Mouse (Mus musculus) stomach, embryonic 16.5 days (tissue): ENCODE measurements around the gene Tctex1d2. TPM values are rescaled to one million over a fixed set of nuclear protein-coding genes. Genes with fewer than 3 reads are reported as not detected.

Experiments used
- ATAC-seq: fragments of 200-750 bp; cut with Nextera tagmentation; 2 replicates; pipeline ENCODE4 v1.8.0; 2017; ENCODE audit warnings: moderate number of reproducible peaks, moderate TSS enrichment; ENCODE audit not compliant: insufficient read depth, low FRiP score
- H3K27ac ChIP-seq: fragments of 300-500 bp; sonication (generic); 2 replicates; pipeline ENCODE4 v1.5.1; 2014; ENCODE audit warnings: low read length
- H3K27me3 ChIP-seq: fragments of 300-500 bp; sonication (generic); 2 replicates; pipeline ENCODE4 v1.6.1; 2014; ENCODE audit warnings: low read length, control low read depth, mixed read lengths; ENCODE audit not compliant: control insufficient read depth, insufficient read depth
- H3K36me3 ChIP-seq: fragments of 300-500 bp; sonication (generic); 2 replicates; pipeline ENCODE4 v1.6.1; 2014; ENCODE audit warnings: low read length; ENCODE audit not compliant: control insufficient read depth, insufficient read depth
- H3K4me1 ChIP-seq: fragments of 300-500 bp; sonication (generic); 2 replicates; pipeline ENCODE4 v1.6.1; 2014; ENCODE audit warnings: low read length, control low read depth, mixed read lengths; ENCODE audit not compliant: control insufficient read depth, insufficient read depth
- H3K4me2 ChIP-seq: fragments of 300-500 bp; sonication (generic); 2 replicates; pipeline ENCODE4 v1.6.1; 2014; ENCODE audit warnings: low read depth, low read length, mixed read lengths
- H3K4me3 ChIP-seq: fragments of 300-500 bp; sonication (generic); replicated peaks from 2 replicates; pipeline ENCODE4 v1.5.1; 2014; ENCODE audit warnings: mild to moderate bottlenecking, low read length
- H3K9ac ChIP-seq: fragments of 300-500 bp; sonication (generic); 2 replicates; pipeline ENCODE4 v1.6.1; 2014; ENCODE audit warnings: low read length
- H3K9me3 ChIP-seq: fragments of 300-500 bp; sonication (generic); replicated peaks from 2 replicates; pipeline ENCODE4 v1.6.1; 2016; ENCODE audit warnings: low read length, control low read depth; ENCODE audit not compliant: control insufficient read depth
- WGBS: fragments of 180-500 bp; shearing (Covaris S2); extraction: QIAGEN DNeasy Blood & Tissue Kit; methylation state at CpG from one replicate; pipeline ENCODE4 v1.1.7; 2014; 5-methylcytosine and 5-hydroxymethylcytosine counted together
- polyA plus RNA-seq: library from polyadenylated mRNA; unstranded; fragments of >200 nt; fragmentation: Nextera tagmentation; extraction: Ambion mirVana; gene quantifications from 2 replicates; pipeline ENCODE4 v1.2.1, GENCODE M21; 2015

Tctex1d2 gene
- polyA plus RNA-seq, 1 experiment from 2014 or later, result 24.5 TPM

DNA sequence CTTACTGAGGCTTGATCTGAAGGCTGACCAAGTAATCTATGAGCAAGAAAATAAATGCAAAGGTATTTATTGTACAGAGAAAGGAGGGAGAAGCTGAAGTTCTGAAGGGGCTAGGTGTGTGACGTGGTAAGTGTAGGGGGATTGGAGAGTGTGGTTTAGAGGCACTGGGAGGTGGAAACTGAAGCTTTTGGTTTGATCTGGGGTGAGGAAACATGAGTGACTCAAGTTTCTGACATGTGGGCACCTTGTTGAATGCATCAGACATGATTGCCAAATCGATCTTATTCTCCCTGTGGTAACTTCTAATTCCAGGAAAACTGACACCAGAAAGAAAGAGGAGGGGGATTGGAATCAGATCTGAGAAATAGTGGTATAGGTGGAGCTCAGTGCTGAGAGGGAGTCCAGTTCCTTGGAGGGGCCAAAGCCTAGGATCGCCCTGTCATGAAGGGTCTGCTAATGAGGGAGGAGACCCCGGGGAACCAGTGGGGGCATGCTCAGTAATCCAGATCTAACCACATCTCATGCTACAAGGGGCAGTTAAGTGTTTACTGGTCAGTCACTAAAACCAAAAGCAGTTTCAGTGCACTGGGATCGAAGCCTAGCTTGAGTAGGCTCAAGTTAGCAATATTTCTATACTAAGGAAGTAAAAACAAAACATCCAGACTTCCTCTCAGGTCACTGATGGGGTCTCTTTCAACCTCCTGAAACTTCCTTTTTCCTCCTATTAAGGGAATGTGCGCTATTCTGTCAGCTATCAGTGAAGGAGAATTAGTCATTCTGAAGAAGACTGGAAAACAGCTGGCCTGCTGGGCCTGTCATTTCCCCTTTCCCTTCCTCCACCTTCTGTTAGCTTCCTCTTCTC, 23.6 kb upstream of the Tctex1d2 start:
- Histone ChIP-seq H3K4me3 (no peak overlapping the region), H3K9ac (no peak overlapping the region), H3K27me3 (no peaks in the 10 kb centered on the region), H3K4me1 (no peaks in the 10 kb centered on the region), H3K27ac (peak overlapping the region; percentile 22; the same call in 1 of the 2 replicates), H3K9me3 (no peaks in the 10 kb centered on the region), H3K4me2 (no peak overlapping the region), H3K36me3 (peaks cover 8% of the 10 kb centered on the region; the same call in 1 of the 2 replicates)
- WGBS, result 62% methylated on average over 6 of the region's 6 CpGs
- ATAC-seq, result no peak

DNA sequence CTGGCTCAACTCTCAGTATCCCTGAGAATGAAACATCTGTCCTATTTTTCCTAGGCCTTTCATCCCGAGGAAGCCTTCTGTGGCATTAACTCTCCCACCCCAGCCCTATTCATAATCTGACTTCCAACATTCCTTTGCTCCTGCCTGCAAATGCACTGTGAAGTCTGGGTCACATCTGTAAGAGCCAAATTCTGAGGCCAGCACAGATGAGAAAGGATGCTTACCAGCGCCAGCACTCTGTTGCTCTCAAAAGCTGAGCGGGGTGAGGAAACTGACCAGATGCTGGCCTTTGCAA, 23.0 kb upstream of the Tctex1d2 start:
- peak overlapping the region; percentile 22; the same call in 1 of the 2 replicates for H3K27ac ChIP-seq
- H3K4me2 ChIP-seq, result no peak overlapping the region
- H3K36me3 ChIP-seq, result peaks cover 8% of the 10 kb centered on the region; the same call in 1 of the 2 replicates
- H3K9ac ChIP-seq, result no peak overlapping the region
- ATAC-seq, result no peak
- H3K27me3 ChIP-seq, result no peaks in the 10 kb centered on the region
- no peak overlapping the region for H3K4me3 ChIP-seq
- WGBS, result 46% methylated on average over 3 of the region's 3 CpGs
- H3K9me3 ChIP-seq, result no peaks in the 10 kb centered on the region
- H3K4me1 ChIP-seq, result no peaks in the 10 kb centered on the region

DNA sequence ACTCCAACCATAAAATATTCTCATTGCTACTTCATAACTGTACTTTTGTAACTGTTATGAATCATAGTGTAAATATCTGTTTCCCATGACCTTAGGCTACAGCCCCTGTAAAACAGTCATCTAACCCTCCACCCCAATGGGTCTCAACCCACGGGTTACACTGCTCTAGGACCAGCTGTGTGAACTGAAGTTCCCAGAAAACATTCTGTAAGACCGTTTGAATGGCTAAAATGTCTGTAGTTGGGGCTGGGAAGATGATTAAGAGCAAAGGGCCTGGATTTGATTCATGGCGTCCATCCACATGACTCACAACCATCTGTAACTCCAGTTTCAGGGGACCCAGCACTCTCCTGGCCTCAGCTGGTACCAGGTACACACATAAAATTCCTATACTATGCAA, 21.3 kb upstream of the Tctex1d2 start:
- H3K9me3 ChIP-seq, result no peaks in the 10 kb centered on the region
- ATAC-seq, result no peak

DNA sequence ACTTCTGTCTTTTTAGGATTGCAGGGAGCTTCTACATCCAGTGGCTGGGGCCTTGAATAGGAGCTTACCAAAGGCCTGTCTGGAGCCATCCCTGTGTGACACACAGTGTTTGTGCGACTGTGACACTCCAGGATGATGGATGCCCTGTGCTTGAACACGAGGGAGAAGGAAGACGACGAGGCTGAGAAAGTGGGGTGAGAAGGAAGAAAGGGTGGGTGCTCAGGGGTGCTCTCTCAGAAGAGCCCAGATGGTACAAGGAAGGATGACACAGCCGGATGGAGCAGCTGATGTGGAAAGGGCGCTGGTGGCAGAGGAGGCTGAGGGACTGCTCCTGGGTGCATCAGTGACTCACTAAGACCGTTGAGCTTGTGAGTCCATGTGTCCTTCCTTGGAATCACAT, 19.2 kb upstream of the Tctex1d2 start, which contains the start of gene Tm4sf19:
Tm4sf19 (plus strand) TSS at position 240 of the 400 bp plus-strand sequence.
- Histone ChIP-seq H3K27ac (no peak within 1 kb of the TSS), H3K36me3 (no peaks in the 10 kb centered on the region), H3K9me3 (no peaks in the 10 kb centered on the region), H3K4me3 (no peak within 1 kb of the TSS), H3K9ac (no peak within 1 kb of the TSS), H3K4me1 (no peaks in the 10 kb centered on the region), H3K4me2 (no peak within 1 kb of the TSS), H3K27me3 (no peaks in the 10 kb centered on the region)
- WGBS, result 57% methylated on average over 7 of the region's 7 CpGs
- no peak for ATAC-seq

More for the DNA sequence above, 21.3 kb upstream of the Tctex1d2 start:
- Histone ChIP-seq H3K4me2 (no peak overlapping the region), H3K27me3 (no peaks in the 10 kb centered on the region), H3K4me1 (no peaks in the 10 kb centered on the region), H3K36me3 (peaks cover 1% of the 10 kb centered on the region; the same call in 1 of the 2 replicates), H3K27ac (no peak overlapping the region), H3K4me3 (no peak overlapping the region), H3K9ac (no peak overlapping the region)
- WGBS, result 73% methylated on average over 3 of the region's 3 CpGs

DNA sequence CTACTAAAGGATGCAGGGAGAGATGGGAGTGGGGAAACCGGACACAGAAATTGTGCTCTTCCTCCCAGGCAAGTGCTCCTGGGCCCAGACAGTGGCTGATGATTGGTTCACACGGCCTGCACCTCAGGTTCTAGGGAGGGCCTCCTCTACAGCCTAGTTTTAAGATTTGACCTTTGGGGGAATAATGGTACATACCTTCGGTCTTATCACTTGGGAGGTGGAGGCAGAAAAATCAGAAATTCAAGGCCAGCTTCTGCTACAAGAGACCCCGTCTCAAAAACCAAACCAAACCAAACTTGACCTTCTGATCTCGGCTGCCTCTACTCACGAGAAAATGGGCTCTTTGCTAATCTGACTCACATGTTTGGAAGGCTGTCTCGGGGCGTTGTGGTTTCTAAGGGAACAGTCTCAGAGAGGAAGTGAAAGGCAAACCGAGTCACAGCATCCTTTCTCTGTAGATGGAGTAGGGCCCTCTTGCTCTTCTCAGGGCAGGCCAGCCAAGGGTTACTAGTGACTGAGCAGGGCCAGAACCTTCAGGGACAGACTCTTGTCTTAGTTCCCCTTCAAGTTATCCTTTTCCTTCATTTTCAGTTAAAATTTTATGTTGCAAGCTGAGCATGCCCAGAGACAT, 18.1 kb upstream of the Tctex1d2 start:
- H3K27ac ChIP-seq, result no peak overlapping the region
- WGBS, result 63% methylated on average over 9 of the region's 9 CpGs
- no peaks in the 10 kb centered on the region for H3K9me3 ChIP-seq
- H3K4me3 ChIP-seq, result no peak overlapping the region
- no peaks in the 10 kb centered on the region for H3K4me1 ChIP-seq
- no peaks in the 10 kb centered on the region for H3K36me3 ChIP-seq
- no peak overlapping the region for H3K9ac ChIP-seq
- no peaks in the 10 kb centered on the region for H3K27me3 ChIP-seq
- no peak overlapping the region for H3K4me2 ChIP-seq
- ATAC-seq, result no peak

DNA sequence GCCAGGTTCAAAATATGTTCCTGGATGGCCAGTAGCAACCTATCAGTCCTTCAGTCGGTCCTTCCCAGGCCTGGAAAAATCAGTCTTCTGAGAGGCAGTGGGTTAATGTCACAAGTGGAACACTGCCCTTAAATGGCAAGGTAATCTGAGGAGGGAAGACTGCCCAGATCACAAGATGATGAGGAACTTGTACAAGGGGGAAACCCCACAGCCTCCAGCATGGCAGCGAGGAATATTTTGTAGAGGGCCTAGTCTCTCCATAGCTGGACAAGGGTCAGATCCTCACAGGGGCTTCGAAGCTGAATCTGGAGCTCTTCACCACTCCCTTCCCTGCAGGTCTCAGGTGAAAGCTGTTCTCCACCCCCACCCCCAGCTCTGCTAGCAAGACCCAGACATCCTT, 16.7 kb upstream of the Tctex1d2 start:
- H3K4me2 ChIP-seq, result no peak overlapping the region
- no peaks in the 10 kb centered on the region for H3K36me3 ChIP-seq
- no peaks in the 10 kb centered on the region for H3K4me1 ChIP-seq
- 81% methylated on average over 3 of the region's 3 CpGs for WGBS
- no peak overlapping the region for H3K4me3 ChIP-seq
- H3K27ac ChIP-seq, result no peak overlapping the region
- no peaks in the 10 kb centered on the region for H3K9me3 ChIP-seq
- no peak for ATAC-seq
- no peaks in the 10 kb centered on the region for H3K27me3 ChIP-seq
- no peak overlapping the region for H3K9ac ChIP-seq

DNA sequence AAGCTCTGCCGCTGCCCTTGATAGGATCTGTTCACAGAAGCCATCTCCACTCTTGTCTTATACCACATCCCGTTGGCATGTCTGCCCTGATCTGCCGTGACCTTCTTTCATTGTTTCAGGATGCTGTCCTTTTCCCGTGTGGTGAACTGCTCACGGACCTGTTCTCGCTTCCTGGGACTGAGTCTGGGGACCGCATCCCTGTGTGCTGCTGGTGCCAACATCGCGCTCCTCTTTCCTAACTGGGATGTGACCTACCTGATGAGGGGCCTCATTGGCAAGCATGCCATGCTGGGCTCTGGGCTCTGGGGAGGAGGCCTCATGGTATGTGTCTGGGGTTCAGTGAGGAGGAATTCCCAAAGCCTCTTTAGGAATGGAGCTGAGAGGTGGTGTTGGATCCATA, 13.8 kb upstream of the Tctex1d2 start:
- WGBS, result 92% methylated on average over 9 of the region's 9 CpGs
- H3K4me1 ChIP-seq, result no peaks in the 10 kb centered on the region
- H3K27ac ChIP-seq, result no peak overlapping the region
- no peak for ATAC-seq
- no peaks in the 10 kb centered on the region for H3K36me3 ChIP-seq
- H3K9ac ChIP-seq, result no peak overlapping the region
- no peaks in the 10 kb centered on the region for H3K27me3 ChIP-seq
- H3K9me3 ChIP-seq, result no peaks in the 10 kb centered on the region
- H3K4me3 ChIP-seq, result no peak overlapping the region
- no peak overlapping the region for H3K4me2 ChIP-seq

DNA sequence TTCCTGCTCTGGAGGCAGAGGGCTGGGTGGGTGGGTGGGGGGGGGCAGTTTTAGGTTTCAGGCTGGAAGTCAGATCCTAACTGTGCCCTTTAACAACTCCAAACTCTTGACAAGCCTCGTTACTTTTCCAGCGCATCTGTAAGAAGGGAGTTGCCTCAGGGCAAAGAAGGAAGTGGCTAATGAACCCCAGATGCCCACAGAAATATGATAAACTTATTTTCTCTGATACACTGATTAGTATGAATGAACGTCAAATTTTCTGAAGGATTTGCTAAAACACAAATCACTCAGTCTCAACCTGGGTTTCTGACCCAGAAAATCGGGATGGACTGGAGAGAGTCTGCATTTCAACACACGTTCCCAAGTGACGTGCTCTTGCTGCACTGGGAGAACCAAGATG, 12.8 kb upstream of the Tctex1d2 start:
- Histone ChIP-seq H3K9ac (no peak overlapping the region), H3K4me2 (no peak overlapping the region), H3K9me3 (no peaks in the 10 kb centered on the region), H3K27ac (no peak overlapping the region), H3K36me3 (no peaks in the 10 kb centered on the region), H3K27me3 (no peaks in the 10 kb centered on the region), H3K4me1 (no peaks in the 10 kb centered on the region), H3K4me3 (no peak overlapping the region)
- 72% methylated on average over 6 of the region's 6 CpGs for WGBS
- ATAC-seq, result no peak

DNA sequence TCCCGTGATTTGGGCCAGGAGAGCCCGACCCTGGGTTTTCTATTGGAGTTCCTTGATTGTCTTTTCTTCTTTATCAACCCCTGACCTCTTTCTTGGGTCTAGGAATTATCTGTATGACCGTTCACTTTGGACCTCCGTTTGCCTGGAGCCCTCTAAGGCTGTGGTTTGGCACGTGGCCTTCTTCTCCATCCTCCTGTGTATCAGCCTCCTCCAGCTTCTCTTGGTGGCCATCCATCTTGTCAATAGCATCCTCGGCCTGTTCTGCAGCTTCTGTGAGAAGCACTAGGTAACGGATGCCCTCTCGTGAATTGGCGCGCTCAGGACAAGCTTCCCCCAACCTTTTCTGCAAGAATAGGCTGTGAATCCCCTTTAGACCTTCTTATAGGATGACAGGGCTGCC, 11.8 kb upstream of the Tctex1d2 start:
- no peak overlapping the region for H3K27ac ChIP-seq

More for the DNA sequence above, 11.8 kb upstream of the Tctex1d2 start:
- WGBS, result 72% methylated on average over 10 of the region's 10 CpGs
- no peak overlapping the region for H3K4me2 ChIP-seq
- no peak for ATAC-seq
- H3K4me1 ChIP-seq, result no peaks in the 10 kb centered on the region
- H3K4me3 ChIP-seq, result no peak overlapping the region
- no peak overlapping the region for H3K9ac ChIP-seq
- H3K27me3 ChIP-seq, result no peaks in the 10 kb centered on the region
- no peaks in the 10 kb centered on the region for H3K36me3 ChIP-seq
- H3K9me3 ChIP-seq, result no peaks in the 10 kb centered on the region
